Mouse (Mus musculus): ENCODE measurements at regions not wholly inside any gene's neighbourhood (a gene's known extent, or its start where the extent isn't known, plus 50 kb on each side); places are given as distances from the start of the nearest gene placed in this dataset.

DNA sequence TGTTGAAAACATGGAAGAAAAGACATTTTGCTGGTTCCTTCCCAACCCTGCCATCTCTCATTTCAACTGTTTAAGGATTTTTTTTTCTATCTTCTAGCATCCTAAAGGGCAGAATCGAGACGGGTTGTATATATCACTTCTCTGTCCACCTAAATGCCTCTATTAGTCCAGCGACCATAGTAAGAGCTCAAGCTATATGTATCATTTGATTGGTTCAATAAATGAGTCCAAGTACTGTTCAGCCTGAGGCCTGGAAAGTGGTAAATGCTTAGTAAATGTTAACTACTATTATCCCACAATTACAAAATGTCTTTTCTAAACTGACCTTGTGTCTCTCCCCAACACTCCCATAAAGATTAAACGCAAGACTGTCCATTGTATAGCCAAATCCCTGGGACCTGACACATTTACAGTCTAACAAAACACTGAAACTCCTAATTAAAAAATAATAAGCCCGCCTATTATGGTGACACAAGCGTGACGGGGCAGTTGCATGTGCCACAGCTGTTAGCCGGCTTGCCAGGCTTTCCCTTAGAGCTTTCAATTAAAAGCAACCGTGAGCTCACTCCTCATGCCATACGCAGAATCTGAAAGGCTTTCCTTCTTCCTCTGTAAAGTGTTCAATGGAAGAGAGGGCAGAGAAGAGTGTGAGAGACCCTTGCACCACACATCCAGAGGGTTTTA is 336.7 kb upstream of the Tenm4 start:
- no peak for DNase-seq

DNA sequence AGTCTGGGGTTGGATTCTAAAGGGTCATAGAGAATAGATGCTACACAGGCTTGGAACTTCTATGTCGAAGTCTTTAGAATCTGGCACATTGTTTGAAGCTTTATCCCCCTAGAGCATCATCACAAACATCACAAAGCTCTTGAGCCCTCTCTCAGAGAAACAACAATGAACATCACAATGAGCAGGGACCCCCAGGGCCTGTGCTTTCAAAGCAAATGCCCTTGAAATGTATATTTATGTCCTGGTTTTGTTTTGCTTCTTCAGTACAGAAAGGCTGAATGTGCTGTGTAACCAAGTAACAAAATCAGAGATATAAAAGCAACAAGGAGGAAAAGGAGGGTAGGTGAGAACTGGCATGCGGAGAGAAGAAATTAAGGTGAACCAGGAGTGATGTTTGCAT is 330.6 kb upstream of the Tenm4 start:
- DNase-seq: no peak

DNA sequence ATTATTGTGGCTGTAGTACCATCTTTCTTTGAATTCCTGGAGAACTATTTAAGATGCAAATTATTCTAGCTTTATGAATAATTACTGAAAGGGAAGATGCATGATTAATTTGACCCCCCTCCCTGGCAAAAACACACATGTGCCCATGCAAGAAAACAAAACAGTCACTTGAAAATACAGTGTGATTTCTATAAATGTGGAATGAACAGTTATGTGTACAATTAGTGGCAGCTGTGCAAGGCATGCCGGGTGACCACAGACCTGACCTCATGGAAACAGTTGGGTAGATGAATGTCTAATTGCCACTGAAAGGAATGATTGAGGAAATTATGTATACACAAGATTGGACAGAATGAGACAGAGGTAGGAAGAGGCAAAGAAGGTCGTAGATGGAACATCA is 321.2 kb upstream of the Tenm4 start:
- DNase-seq: no peak

DNA sequence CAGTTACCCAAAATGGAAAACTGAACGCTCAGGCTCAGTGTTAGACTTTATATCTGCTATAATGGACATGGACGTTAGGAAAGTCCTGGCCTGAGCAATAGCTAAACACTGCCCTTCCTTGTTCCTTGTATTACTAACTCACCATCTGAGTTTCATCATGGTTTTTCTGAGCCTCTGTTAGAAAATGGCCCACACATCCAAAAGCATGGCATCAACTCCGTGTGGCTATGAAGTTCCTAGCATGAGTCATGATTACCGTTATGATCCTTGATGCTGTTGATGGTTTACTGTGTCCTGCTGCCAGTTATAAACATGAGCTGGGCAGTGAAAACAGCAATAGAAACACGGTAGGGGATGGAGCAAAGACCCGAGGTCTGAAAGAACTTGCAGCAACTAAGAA is 318.4 kb upstream of the Tenm4 start:
- DNase-seq: no peak

DNA sequence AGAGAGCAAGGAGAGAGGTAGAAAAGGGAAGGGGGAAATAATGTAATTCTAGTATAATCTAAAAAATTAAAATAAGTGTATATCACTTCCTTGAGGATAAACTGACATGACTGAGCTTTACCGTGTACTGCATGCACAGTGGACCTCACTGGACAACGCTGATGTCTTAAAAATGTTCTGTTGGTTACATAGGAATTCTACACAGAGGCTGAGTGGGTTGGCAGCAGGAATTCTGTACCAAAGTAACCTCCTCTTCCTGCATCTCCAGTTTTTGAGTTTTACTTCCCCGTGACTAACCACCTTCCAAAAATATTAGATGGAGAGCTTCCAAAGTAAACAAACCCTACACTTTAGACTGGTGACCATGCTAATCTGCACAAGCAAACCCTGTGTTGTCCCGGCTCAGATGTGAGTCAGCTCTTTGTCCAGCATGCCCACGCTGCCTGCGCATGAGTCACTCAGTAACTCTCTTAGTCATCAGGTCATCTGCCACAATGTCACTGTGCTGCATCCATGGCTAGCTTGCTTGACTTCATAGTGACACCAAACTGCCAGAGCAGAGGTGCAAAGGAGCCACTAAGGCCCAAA is 317.7 kb upstream of the Tenm4 start:
- no peak for DNase-seq

DNA sequence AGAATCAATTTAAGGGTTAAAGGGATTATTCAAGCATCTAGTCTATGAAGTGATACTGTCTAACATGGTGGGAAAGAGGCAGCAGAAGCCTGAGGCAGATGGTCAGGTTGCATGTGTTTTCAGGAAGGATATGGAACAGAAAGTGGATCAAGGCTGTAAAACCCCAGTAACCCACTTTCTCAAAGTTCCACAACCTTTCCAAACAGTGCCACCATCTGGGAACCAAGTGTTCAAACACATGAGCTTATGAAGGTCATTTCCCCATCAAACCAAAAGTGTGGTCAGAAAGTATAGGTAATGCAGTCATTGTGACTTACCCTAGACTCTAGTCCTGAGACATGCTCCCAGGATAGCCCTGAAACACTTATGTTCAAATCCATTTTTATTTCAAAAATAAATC is 312.8 kb upstream of the Tenm4 start:
- no peak for DNase-seq

DNA sequence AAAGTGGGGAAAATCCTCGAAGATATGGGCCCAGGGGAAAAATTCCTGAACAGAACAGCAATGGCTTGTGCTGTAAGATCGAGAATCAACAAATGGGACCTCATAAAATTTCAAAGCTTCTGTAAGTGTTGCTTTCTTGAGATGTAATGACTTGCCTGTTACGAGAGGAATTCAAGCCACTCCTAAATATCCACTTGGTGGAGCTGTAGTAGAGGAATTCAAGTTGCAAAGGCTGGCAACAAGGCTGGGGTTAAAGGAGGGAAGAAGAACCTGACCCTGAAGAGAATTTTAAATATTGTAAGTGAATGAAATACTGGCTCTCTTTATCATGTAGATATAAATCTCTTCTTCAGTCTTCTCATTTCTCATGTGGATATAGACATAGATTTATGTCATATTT is 306.8 kb upstream of the Tenm4 start:
- no peak for DNase-seq

DNA sequence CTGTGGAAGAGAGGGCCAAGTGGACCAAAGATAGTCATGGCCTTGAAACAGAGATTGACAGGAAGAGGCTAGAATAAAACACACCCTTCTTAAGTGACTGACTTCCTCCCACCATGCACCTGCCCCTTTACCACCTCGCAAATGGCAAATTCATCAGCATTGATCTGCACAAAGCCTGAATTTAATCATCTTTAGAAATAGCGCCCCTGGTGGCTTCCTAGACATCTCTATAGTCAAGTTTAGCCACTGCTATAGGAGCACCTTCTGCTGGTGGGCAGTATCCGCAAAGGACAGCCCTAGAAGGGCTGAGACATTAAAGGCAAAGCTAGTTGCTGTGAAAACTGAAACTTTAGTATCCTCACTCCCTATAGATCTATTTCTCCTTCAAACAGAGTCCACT is 305.8 kb upstream of the Tenm4 start:
- no peak for DNase-seq

DNA sequence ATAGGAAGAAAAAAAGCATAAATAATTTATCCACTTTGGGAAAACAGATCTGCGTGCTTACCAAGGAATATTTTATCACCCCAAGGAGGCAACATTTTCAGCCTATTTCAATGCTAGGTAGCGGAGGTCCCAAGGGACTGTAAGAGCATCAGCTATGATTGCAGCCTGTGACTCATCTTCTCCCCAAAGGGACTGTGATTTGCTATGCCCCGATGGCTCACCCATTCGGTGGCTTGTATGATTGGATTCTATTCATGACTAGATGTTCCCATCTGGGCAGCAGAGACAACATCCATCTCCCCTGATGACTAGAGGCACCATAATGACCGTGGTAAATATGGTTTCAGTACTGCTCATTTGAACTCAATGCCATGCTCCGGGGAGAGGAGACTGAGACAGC is 302.3 kb upstream of the Tenm4 start:
- DNase-seq: no peak

DNA sequence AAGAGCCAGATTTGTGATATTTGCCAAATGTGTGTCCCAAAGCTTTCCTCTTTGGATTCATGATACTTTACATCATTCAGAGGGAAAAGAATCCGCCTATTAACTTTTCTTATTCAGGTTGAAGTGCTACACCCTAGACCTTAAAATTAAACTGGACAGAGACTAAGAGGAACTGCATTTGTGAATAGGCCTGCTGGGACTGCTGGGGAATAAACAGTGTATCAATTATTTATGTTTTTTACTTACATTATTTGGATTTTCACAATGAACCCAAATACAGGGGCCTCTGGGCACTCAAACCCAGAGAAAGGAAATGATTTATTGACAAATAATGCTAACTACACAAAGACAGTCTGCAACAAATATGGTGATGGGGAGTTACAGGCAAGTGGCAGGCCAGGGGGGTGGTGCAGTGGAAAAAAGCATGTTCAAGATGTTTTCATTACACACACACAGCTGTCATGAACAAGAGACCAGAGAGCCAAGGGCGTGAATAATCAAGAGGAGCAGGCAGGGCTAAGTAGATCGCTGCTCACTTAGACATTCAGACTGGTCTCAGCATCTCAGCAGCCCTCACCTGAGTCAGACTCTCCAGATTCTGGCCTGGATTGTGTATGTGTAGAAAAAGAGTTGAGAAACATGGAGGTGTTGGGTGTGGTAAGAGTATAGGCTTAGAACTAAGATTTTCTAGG is 290.3 kb upstream of the Tenm4 start:
- no peak for DNase-seq

DNA sequence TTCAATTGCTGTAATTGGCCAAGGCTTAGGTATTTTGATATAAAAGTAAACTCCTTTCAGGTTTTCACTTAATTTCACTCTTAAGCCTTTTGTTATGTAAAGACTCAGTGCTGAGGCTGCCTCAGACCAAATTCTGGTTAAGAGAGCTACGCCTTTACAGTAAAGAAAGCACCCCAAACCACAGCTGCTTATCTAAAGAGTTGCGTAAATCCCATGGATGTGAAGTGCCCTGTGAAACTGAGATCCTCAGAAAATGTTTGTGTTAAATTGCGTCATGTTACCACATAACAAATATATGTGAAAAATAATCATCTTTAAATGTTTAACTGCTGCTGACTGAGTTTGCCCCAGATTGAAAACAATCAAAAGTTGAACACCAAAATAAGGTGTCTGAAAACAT is 269.5 kb upstream of the Tenm4 start:
- DNase-seq: no peak

DNA sequence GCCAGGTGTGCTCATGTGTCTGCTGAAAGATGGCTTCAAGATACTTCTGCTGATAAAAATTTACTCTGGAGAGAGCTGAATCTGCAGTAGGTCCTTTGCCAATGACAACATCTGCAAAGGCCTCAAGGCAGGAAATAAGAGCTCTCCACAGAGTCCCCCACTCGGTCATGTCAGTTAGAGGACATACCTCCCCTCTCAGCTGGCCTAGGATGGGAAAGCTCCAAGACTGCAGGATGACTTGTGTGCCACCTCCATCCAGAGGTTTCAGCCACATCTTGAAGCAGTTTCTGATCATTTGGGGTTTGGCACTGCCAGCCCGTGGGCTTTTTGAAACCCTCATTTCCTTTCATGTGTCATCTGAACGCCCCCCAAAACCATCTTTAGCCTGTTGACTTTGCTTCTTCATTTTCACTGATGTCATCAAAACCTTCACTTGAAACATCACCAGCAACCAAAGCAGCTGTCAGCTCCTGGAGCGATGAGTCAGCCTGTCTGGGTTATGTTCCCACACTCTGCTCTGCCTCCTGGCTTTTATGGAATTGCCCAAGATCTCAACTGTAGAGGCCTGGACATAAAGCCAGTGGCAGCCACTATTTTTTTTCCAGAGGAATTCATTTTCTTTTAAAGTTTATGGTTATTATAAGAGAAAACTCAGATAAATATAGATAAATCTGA is 256.5 kb upstream of the Tenm4 start:
- no peak for DNase-seq

DNA sequence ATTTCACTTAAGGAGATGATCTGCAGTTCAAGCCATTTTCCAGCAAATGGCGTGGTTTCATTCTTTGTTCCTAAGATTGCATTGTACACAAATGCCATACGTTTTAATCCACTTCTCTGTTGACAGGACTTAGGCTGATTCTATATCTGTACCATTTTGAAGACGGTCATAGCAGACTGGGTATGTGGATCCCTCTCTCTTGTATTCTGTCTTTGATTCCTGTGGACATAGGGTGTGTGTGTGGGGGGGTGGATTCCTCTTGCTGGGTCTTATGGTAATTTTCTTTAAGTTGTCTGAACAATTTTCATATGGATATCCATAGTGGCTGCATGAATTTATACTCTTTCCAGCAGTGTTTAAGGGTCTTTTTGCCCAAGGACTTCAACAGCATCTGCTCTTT is 251.1 kb upstream of the Tenm4 start:
- no peak for DNase-seq

DNA sequence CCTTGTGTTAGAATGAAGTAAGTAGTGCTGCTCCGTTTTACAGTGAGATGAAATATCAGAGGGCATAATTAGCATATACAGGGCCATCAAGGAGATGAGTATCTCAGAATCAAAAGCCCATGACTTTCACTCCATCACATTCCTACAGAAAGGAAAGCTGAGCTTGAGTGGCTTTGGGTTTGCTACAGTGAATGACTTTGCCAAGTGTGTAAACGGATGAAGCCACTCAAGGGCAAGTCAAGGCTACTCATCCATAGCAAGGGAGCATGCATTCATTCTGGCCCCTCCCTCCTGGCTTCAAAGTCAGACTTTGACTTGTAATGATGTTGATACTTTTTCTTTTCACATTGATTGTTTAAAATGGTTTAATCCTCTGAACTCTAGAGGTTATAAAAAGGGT is 246.2 kb upstream of the Tenm4 start:
- no peak for DNase-seq

DNA sequence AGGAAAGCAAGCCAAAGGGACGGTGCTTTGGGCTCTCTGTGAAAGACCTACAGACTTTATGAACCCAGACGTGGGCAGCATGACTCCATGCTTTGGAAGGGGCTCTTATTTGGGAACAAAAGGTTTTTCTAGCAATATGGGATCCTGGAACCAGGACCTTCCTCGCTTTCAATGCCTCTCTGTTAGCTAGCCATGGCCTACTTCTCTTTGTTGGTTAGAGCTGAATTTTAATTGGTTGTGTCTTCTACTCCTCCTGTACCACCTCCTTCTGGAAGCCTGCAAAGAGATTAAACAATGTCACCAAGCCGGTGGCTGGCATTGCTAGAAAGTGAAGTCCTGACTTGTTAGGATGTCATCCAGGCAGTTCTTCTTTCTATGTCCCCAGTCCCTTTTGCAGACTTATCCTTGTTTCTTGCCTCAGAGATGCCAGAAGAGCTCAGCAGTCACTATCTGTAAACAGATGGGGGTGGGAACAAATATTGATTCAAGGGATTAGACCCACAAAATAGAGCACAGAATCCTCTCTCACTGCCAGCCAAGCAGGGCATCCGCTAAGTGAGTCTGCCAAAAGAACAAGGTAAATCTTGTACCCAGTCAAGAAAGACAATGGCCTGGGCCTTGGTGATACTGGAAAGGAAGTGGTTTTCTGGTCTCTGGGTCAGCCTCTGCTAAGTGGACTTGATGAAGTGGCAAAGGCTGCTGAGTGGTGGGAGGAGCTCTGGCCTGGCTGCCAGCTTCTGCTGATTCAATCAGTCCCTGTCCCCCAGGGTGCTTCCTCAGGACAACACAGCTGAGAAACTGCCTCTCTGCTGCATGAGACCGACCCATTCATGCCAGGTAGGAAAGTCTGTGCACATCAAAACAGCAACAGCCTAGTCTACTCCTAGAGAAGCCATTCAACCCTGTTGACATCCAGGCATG is 244.7 kb upstream of the Tenm4 start:
- DNase-seq: no peak

DNA sequence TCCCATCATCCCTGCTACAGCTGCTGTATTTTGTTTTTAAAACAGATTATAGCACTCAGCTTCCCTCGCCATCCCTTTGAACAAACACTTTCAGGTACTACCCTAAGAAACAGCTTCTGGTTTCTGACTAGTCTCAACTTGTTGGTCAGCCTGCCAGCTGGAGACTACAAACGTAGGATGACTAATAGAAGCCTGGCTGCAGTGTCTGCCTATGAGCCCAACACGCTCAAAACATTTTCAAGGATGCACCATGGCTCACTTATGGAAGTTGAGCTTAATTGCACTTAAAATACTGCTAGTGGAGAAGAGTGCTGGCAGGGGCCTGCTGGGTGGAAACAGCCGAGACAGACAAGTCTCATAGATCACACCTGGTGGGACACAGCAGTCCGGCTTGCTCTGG is 234.4 kb upstream of the Tenm4 start:
- no peak for DNase-seq

DNA sequence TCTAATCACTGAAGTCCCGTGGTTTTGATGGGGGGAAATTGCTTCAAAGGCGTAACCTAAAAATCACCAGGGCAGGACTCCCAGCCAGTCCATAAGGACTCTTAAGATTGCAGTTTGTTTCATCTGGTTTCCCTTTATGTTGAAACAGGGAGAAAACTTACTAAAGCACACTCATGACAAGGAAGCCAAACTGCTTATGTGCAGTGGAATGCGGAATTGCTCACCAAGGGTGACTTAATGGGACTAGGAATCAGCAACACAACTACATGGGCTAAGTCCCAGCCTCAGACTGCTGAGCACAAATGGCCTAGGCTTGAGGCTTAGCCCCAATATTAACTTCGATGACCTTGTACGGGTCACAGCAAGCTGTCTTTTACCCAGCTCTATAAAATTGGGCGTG is 227.6 kb upstream of the Tenm4 start:
- DNase-seq: no peak

DNA sequence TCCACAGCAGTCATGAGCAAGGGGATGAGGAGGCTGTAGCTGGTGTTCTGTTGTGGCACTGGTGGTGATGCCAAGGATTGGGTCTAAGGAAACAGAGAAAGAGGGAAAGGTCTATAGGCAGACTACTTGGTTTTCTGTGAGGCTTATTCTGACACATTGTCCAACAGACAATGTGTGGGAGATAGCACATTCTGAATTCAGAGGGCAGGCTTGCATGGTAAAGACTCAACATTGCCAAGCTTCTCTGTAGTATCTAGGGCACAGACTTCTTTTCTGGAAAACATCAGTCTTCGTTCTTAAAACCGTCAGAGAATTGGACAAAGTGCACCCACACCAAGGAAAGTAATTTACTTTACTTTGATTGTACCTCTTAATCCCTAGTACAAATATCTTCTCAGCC is 218.7 kb upstream of the Tenm4 start:
- no peak for DNase-seq

DNA sequence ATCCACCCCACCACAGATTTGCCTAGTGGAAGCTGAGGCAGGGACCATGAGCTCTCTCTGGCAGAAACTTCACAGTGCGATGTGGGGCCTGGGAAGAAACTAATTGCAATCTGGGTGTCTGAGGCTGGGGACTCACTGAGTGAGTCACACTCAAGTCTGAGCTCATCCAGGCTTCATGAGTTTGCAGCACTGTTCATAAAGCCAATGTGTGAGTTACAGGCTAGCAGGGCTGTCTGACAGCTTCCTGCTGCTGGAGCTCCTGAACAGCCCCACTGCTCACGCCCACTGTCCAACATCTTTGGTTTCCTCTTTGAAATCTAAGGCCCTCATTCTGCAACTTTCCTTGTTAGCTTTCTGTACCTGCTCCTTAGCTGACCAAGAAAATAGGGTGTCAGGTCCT is 216.5 kb upstream of the Tenm4 start:
- DNase-seq: no peak

DNA sequence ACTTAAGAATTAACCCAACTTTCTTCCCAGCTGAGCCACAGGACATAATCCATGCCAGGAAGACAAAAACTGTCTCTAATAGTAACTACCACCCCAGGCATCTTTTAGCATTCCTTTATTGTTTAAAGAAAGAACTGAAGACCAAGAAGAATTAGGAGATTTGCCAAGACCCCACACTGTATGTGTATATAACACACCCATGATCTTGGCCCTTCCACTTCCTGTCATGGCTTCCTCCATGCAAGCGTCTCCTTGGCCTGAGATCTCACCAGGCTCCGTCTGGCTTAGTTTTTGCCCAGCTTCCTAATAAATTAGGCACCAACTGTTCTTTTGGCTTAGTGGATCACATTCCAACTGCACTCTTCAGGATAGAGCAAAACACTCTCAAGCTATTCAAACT is 215.9 kb upstream of the Tenm4 start:
- no peak for DNase-seq

DNA sequence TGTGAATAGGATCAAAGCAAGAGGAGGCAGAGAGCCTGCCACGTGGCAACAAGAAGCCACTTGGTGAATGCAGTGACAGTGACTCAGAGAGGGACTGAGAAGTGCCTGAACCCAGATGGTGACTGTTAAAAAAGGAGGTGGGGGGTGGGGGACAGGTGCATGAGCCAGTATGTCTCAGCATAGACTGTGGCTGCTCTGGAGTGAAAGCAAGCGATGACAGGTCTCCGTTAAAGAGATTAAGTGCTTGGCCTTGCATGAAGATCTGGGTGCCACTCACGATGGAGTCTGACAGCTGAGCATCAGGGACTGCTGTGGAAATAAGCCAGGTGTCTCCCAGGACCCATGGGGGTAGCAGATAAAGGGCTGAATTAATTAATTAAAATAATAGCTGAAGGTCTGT is 212.0 kb upstream of the Tenm4 start:
- no peak for DNase-seq

DNA sequence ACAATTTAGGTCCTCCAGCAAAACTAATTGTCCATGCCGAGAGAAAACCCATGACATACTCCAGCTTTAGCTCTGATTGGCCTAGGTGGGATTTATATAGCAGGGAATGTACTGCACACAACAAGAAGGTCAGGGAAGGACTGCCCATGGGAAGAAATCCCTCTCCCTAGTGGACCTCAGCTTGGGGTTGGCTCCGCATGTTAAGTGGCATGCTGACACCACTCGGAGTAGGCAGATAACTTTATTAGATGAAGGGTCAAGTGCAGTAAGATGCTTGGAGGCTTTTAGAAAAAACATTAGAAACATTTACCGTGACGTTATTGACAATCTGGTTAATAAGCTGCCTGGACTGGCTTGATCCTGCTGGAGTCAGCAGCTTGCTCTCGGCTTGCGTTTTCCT is 199.2 kb upstream of the Tenm4 start:
- no peak for DNase-seq

DNA sequence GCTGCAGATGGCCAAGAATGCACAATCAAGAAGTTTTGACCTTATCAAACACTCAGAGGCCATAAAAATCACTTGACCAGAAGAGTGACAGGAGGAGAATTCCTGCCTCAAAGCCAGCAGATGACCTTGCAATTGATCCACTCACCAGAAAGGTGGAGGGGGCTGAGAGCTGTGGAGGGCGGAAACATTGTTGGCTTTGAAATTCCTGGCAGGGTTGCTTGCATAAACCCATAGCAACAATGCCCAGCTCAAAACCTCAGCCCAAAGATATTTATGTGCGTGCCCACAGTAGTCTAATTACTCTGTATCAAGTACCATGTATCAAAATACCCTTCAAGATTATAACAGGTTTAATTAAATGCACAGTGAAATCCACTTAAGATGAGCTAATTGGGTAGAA is 197.0 kb upstream of the Tenm4 start:
- no peak for DNase-seq

Data from kidney, adult 18-20 months (tissue).